Mouse (Mus musculus) neural tube, embryonic 11.5 days (tissue): ENCODE results near the gene Xpo4. TPM values are rescaled to one million over a fixed set of nuclear protein-coding genes. Genes with fewer than 3 reads are reported as not detected.
A peak's percentile ranks its signal among the peaks of the same experiment; 100 is the strongest.
"Not testable (repeated sequence)": the region's sequence is repeated elsewhere in the genome, so short reads cannot be mapped to it uniquely, and the experiment has no call there.

Source experiments
- ATAC-seq: fragments of 200-750 bp; cut with Nextera tagmentation; 2 replicates; pipeline ENCODE4 v1.8.0; 2017; ENCODE audit warnings: moderate number of reproducible peaks, mild to moderate bottlenecking, moderate TSS enrichment, moderate library complexity; ENCODE audit not compliant: insufficient read depth, low FRiP score, low TSS enrichment
- DNase-seq: peaks from one replicate; pipeline ENCODE4 v3.0.0-alpha.2; 2015; ENCODE audit warnings: low spot score
- H3K27ac ChIP-seq: fragments of 300-500 bp; sonication (generic); 2 replicates; pipeline ENCODE4 v1.5.1; 2014; ENCODE audit warnings: low read depth, mild to moderate bottlenecking, low read length
- H3K27me3 ChIP-seq: fragments of 300-500 bp; sonication (generic); 2 replicates; pipeline ENCODE4 v1.6.1; 2014; ENCODE audit warnings: mild to moderate bottlenecking, low read length, mixed read lengths; ENCODE audit not compliant: control insufficient read depth, insufficient read depth
- H3K36me3 ChIP-seq: fragments of 300-500 bp; sonication (generic); 2 replicates; pipeline ENCODE4 v1.6.1; 2014; ENCODE audit warnings: mild to moderate bottlenecking, low read length, moderate library complexity, mixed read lengths; ENCODE audit not compliant: control insufficient read depth, insufficient read depth
- H3K4me1 ChIP-seq: fragments of 300-500 bp; sonication (generic); 2 replicates; pipeline ENCODE4 v1.6.1; 2014; ENCODE audit warnings: low read length, mixed read lengths; ENCODE audit not compliant: control insufficient read depth, insufficient read depth
- H3K4me2 ChIP-seq: fragments of 300-500 bp; sonication (generic); 2 replicates; pipeline ENCODE4 v1.6.1; 2014; ENCODE audit warnings: low read depth, mild to moderate bottlenecking, moderate library complexity
- H3K4me3 ChIP-seq: fragments of 300-500 bp; sonication (generic); 2 replicates; pipeline ENCODE4 v1.5.1; 2014; ENCODE audit warnings: low read depth, low read length
- H3K9ac ChIP-seq: fragments of 300-500 bp; sonication (generic); 2 replicates; pipeline ENCODE4 v1.6.1; 2014; ENCODE audit warnings: mild to moderate bottlenecking, low read length
- H3K9me3 ChIP-seq: fragments of 300-500 bp; sonication (generic); 2 replicates; pipeline ENCODE4 v1.6.1; 2016; ENCODE audit warnings: low read length; ENCODE audit not compliant: control insufficient read depth
- WGBS: fragments of 180-500 bp; shearing (Covaris S2); extraction: QIAGEN DNeasy Blood & Tissue Kit; methylation state at CpG from one replicate; pipeline ENCODE4 v1.1.7; 2014; 5-methylcytosine and 5-hydroxymethylcytosine counted together
- polyA plus RNA-seq: library from polyadenylated mRNA; unstranded; fragments of >200 nt; fragmentation: Nextera tagmentation; extraction: Ambion mirVana; gene quantifications from 2 replicates; pipeline ENCODE4 v1.2.1, GENCODE M21; 2014

Xpo4 gene
- polyA plus RNA-seq, 1 experiment from 2014 or later, result 34.5 TPM

GRCm38 (mm10) chr14:57690681-57691080 lies 25.5 kb upstream of the Xpo4 start:
- H3K27ac ChIP-seq, result no peak overlapping the region
- no peak for ATAC-seq
- no peaks in the 10 kb centered on the region for H3K27me3 ChIP-seq
- 94% methylated on average over 8 of the region's 8 CpGs for WGBS
- H3K4me3 ChIP-seq, result no peak overlapping the region
- H3K4me1 ChIP-seq, result no peaks in the 10 kb centered on the region
- H3K36me3 ChIP-seq, result 0 out of 2 replicates have a peak, but pooled peaks cover 1% of the 10 kb centered on the region
- no peak for DNase-seq
- H3K9ac ChIP-seq, result no peak overlapping the region
- no peak overlapping the region for H3K4me2 ChIP-seq
- H3K9me3 ChIP-seq, result no peaks in the 10 kb centered on the region

DNA sequence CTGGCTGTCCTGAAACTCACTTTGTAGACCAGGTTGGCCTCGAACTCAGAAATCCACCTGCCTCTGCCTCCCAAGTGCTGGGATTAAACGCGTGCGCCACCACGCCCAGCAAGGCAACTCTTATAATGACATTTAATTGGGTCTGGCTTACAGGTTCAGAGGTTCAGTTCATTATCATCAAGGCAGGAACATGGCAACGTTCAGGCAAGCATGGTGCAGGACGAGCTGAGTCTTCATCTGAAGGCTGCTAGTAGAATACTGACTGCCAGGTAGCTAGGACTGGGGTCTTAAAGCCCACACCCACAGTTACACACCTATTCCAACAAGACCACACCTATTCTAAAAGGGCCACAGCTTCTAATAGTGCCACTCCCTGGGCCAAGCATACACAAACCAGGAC lies 22.8 kb upstream of the Xpo4 start:
- not testable (repeated sequence) for H3K27me3 ChIP-seq, H3K4me2 ChIP-seq, H3K4me1 ChIP-seq, DNase-seq, H3K9ac ChIP-seq, ATAC-seq, H3K27ac ChIP-seq, H3K4me3 ChIP-seq, H3K36me3 ChIP-seq, H3K9me3 ChIP-seq
- WGBS, result 95% methylated on average over 7 of the region's 7 CpGs

DNA sequence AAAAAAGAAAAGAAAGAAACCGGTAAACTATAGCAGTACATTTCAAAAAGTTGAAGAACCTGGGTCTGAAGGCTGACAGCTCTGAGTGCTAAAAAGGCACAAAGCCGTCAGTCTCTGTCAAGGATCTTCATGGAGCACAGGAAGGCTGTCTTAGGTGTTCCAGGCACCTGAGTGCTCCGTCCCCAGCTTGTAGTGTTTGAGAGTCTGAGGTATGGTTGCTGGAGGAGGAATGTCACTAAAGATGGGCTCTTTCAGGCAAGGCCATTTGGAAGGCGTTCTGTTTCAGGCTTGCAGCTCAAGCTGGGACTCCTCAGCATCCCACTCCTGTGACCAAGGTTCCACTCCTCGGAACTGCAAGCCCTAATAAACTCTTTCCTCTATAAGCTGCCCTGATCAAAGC lies 22.2 kb upstream of the Xpo4 start:
- H3K27ac ChIP-seq, result no peak overlapping the region
- no peak overlapping the region for H3K9ac ChIP-seq
- no peak overlapping the region for H3K4me3 ChIP-seq
- no peaks in the 10 kb centered on the region for H3K4me1 ChIP-seq
- H3K27me3 ChIP-seq, result no peaks in the 10 kb centered on the region
- H3K9me3 ChIP-seq, result no peaks in the 10 kb centered on the region
- DNase-seq (no peak), ATAC-seq (no peak)
- 85% methylated on average over 5 of the region's 5 CpGs for WGBS
- H3K36me3 ChIP-seq, result no peaks in the 10 kb centered on the region
- no peak overlapping the region for H3K4me2 ChIP-seq

GRCm38 (mm10) chr14:57686647-57687046 lies 21.4 kb upstream of the Xpo4 start:
- H3K27me3 ChIP-seq, result no peaks in the 10 kb centered on the region
- no peaks in the 10 kb centered on the region for H3K36me3 ChIP-seq
- WGBS, result 94% methylated on average over 6 of the region's 6 CpGs
- no peak for DNase-seq
- ATAC-seq, result no peak
- no peak overlapping the region for H3K4me2 ChIP-seq
- H3K9ac ChIP-seq, result no peak overlapping the region
- H3K9me3 ChIP-seq, result no peaks in the 10 kb centered on the region
- no peak overlapping the region for H3K27ac ChIP-seq
- no peaks in the 10 kb centered on the region for H3K4me1 ChIP-seq
- no peak overlapping the region for H3K4me3 ChIP-seq

- ATAC-seq (no peak), DNase-seq (peak; percentile 48)
- no peaks in the 10 kb centered on the region for H3K9me3 ChIP-seq
- no peak overlapping the region for H3K27ac ChIP-seq
- WGBS, result 13% methylated on average over 1 of the region's 1 CpGs
- no peak overlapping the region for H3K9ac ChIP-seq
- H3K4me1 ChIP-seq, result no peaks in the 10 kb centered on the region
- H3K27me3 ChIP-seq, result no peaks in the 10 kb centered on the region
- no peaks in the 10 kb centered on the region for H3K36me3 ChIP-seq
- no peak overlapping the region for H3K4me3 ChIP-seq
- no peak overlapping the region for H3K4me2 ChIP-seq
Observed at GRCm38 (mm10) chr14:57684579-57684978, 19.3 kb upstream of the Xpo4 start.

DNA sequence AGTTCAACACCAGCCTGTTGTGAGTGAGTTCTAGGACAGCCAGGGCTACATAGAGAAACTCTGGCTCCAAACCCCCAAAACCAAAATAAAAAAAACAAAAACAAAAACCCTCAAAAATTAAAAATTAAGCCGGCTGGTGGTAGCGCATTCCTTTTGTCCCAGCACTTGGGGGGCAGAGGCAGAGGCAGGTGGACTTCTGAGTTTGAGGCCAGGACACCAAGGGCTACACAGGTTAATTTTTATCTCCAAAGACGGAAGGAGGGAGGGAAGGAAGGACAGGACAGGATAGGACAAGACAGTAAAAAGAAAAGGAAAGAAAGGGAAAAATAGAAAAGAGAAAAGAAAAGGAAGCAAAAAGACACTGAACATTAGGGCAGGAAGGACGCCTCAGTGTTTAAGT lies 17.5 kb upstream of the Xpo4 start:
- Histone ChIP-seq H3K36me3 (no peaks in the 10 kb centered on the region), H3K27ac (no peak overlapping the region), H3K4me1 (no peaks in the 10 kb centered on the region), H3K27me3 (no peaks in the 10 kb centered on the region), H3K4me2 (no peak overlapping the region), H3K9me3 (no peaks in the 10 kb centered on the region), H3K9ac (no peak overlapping the region), H3K4me3 (no peak overlapping the region)
- DNase-seq, result no peak
- ATAC-seq, result no peak
- WGBS, result 87% methylated on average over 4 of the region's 4 CpGs

DNA sequence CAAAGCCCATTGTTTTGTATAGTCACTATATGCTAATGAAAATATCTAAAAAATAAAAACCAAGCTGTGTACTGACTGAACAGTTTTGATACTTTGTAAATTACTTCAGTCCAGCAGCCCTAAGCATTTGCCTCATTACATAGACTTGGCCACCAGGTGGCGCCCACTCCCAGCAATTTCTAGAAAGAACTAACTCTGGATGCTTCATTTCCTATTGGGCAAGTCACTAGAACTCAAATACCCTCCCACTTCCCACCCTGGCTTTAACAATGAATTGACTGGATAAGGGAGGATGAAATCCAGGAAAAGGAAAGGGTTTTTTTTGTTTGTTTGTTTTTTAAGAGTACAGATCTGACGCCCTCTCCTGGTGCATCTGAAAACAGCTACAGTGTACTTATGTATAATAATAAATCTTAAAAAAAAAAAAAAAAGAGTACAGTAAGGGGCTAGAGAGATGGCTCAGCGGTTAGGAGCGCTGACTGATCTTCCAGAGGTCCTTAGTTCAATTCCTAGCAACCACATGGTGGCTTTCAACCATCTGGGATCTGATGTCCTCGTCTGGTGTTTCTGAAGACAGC lies 14.8 kb upstream of the Xpo4 start:
- 0 out of 2 replicates have a peak, but pooled peaks have one; percentile 48 for ATAC-seq

GRCm38 (mm10) chr14:57679523-57679922 lies 14.3 kb upstream of the Xpo4 start:
- H3K4me3 ChIP-seq, result no peak overlapping the region

More for the DNA sequence above, 14.8 kb upstream of the Xpo4 start:
- Histone ChIP-seq H3K4me3 (no peak overlapping the region), H3K27ac (no peak overlapping the region), H3K36me3 (no peaks in the 10 kb centered on the region), H3K9me3 (no peaks in the 10 kb centered on the region), H3K4me1 (no peaks in the 10 kb centered on the region), H3K4me2 (no peak overlapping the region), H3K27me3 (no peaks in the 10 kb centered on the region), H3K9ac (no peak overlapping the region)
- WGBS, result 43% methylated on average over 5 of the region's 5 CpGs
- peak; percentile 86 for DNase-seq

DNA sequence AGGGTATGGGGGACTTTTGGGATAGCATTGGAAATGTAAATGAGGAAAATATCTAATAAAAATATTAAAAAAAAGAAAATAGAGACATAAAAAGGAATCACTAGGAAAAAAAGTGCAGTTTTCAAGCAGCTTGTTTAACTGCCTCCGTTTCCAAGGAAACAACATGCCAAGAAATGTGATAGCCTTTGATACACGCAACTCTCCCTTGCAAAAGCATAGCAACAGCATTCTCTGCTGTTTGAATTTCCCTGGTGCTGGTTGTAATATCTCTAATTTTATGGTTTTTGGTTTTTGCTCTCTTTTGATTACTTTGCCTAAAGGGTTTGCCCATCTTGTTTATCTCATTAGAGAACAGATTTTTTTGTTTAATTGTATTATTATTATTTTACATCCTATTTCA lies 10.3 kb upstream of the Xpo4 start:
- DNase-seq, result no peak
- Histone ChIP-seq H3K36me3 (no peaks in the 10 kb centered on the region), H3K9ac (no peak overlapping the region), H3K27me3 (no peaks in the 10 kb centered on the region), H3K4me3 (no peak overlapping the region), H3K27ac (no peak overlapping the region), H3K9me3 (no peaks in the 10 kb centered on the region), H3K4me1 (no peaks in the 10 kb centered on the region), H3K4me2 (no peak overlapping the region)
- 71% methylated on average over 2 of the region's 2 CpGs for WGBS
- ATAC-seq, result no peak

More at GRCm38 (mm10) chr14:57679523-57679922, 14.3 kb upstream of the Xpo4 start:
- DNase-seq (no peak), ATAC-seq (no peak)
- H3K9ac ChIP-seq, result no peak overlapping the region
- no peaks in the 10 kb centered on the region for H3K4me1 ChIP-seq
- H3K4me2 ChIP-seq, result no peak overlapping the region
- no peaks in the 10 kb centered on the region for H3K36me3 ChIP-seq
- H3K27ac ChIP-seq, result no peak overlapping the region
- H3K27me3 ChIP-seq, result no peaks in the 10 kb centered on the region
- no peaks in the 10 kb centered on the region for H3K9me3 ChIP-seq
- 29% methylated on average over 1 of the region's 1 CpGs for WGBS
